Mouse (Mus musculus) E14TG2a.4 (cell line): ENCODE data around the gene Castor1.

Experiments used
- CTCF ChIP-seq: conservative IDR thresholded peaks from 2 replicates; pipeline ENCODE4 v1.5.1; 2014; ENCODE audit warnings: low read length
- NANOG ChIP-seq: IDR thresholded peaks from 2 replicates; pipeline ENCODE4 v1.6.1; 2014; ENCODE audit warnings: borderline replicate concordance, low read length, mixed read lengths
- POU5F1 ChIP-seq: IDR thresholded peaks from 2 replicates; pipeline ENCODE4 v1.6.1; 2014; ENCODE audit warnings: low read length, borderline replicate concordance

- TF ChIP-seq CTCF, result no peak
- TF ChIP-seq POU5F1, result no peak
- TF ChIP-seq NANOG, result no peak
Observed at GRCm38 (mm10) chr11:4177716-4178115, 40.3 kb upstream of the Castor1 start.
